Mouse (Mus musculus) spleen, adult 2 months (tissue): Measurements from ENCODE around the gene Dpep3.

ENCODE experiments used
- CTCF ChIP-seq: fragments of 200-500 bp; IDR thresholded peaks from 2 replicates; pipeline ENCODE4 v1.5.1; 2011; ENCODE audit warnings: mild to moderate bottlenecking, inconsistent platforms; ENCODE audit not compliant: insufficient read depth, insufficient read length, insufficient replicate concordance; ENCODE audit errors: extremely low read depth
- POLR2A ChIP-seq: fragments of 200-500 bp; IDR thresholded peaks from 2 replicates; pipeline ENCODE4 v1.6.1; 2011; ENCODE audit warnings: low read depth, low read length, inconsistent platforms

- TF ChIP-seq CTCF (no peak), POLR2A (no peak)
These were observed 27.9 kb upstream of the Dpep3 start for GRCm38 (mm10) chr8:106007135-106007534.
